Mouse (Mus musculus): ENCODE data around the gene Slc2a4. TPM values are rescaled to one million over a fixed set of nuclear protein-coding genes. Genes with fewer than 3 reads are reported as not detected.

Slc2a4 gene
- polyA plus RNA-seq, 1 experiment from 2014 or later: 7.7 TPM

DNA sequence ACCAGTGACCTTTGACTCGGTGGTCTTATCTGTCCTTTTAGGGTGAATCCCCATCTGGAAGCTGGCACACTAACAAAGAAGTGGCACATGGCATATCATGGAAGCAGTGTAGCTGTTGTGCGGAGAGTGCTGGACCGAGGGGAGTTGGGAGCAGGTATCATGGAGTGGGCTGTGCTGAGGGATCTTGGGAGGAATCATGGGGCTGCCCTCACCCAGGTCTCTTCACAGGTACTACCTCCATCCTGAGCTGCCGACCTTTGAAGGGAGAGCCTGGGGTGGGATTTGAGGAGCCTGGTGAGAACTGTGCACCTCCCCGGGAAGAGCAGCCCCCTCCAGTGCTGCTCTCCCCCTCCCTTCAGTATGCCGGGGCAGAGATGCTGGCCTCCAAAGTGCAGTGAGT, 36.3 kb downstream of the Slc2a4 start:
- H3K4me1 ChIP-seq (ENCODE audit: insufficient read depth): peaks cover 30% of the 10 kb centered on the region
- TF ChIP-seq EP300 (IDR thresholded peaks at IDR 0.05; ENCODE audit: low read depth) (no peak), CTCF (IDR thresholded peaks at IDR 0.05; ENCODE audit: low read depth) (no peak)
- no peak overlapping the region for H3K27ac ChIP-seq (ENCODE audit: low read depth)
- H3K4me2 ChIP-seq (ENCODE audit: low read depth, low read length): no peak overlapping the region
- WGBS (ENCODE audit: insufficient replicate concordance): 93% methylated on average over 6 of the region's 6 CpGs
- no peak overlapping the region for H3K4me3 ChIP-seq (ENCODE audit: low read depth, low read length)
- no peaks in the 10 kb centered on the region for H3K9me3 ChIP-seq (ENCODE audit: low read length)
- DNase-seq (no peak), ATAC-seq (no peak)
- H3K27me3 ChIP-seq (ENCODE audit: insufficient read depth, low read length): no peaks in the 10 kb centered on the region
- peaks cover 76% of the 10 kb centered on the region for H3K36me3 ChIP-seq (replicated peaks; ENCODE audit: insufficient read depth, low read length)
- H3K9ac ChIP-seq (replicated peaks): no peak overlapping the region

DNA sequence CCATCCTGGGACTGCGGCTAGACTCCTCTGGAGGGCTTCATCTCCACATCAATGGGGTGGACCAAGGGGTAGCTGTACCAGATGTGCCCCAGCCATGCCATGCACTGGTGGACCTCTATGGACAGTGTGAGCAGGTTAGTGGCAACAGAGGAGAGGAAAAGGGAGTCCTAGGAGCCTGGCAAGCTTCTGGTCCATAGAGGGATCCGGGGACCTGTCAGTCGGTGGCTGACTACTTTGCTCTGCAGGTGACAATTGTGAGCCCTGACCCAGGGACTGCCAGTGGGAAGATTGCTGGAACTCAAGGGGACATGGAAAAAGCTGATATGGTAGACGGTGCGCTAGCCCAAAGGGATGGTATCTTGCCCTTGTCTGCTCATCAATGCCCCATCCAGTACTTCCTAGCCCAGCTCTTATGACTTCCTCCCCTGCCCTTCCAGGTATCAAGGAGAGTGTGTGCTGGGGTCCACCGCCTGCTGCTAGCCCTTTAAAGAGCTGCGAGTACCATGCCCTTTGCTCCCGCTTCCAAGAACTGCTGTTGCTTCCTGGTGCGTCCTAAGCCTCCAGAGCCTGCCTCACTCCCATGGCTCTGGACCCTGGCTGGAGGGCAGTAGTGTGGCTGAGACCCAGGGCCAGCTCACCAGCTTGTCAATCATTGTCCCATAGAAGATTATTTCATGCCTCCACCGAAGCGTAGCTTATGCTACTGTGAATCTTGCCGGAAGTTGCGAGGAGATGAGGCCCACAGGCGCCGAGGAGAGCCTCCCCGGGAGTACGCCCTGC, 37.0 kb downstream of the Slc2a4 start:
- ATAC-seq (no peak), DNase-seq (no peak)
- WGBS (ENCODE audit: insufficient replicate concordance): 88% methylated on average over 17 of the region's 17 CpGs
- Histone ChIP-seq H3K27me3 (ENCODE audit: insufficient read depth, low read length) (no peaks in the 10 kb centered on the region), H3K9me3 (ENCODE audit: low read length) (no peaks in the 10 kb centered on the region), H3K4me3 (ENCODE audit: low read depth, low read length) (no peak overlapping the region), H3K9ac (replicated peaks) (no peak overlapping the region), H3K4me1 (ENCODE audit: insufficient read depth) (peaks cover 22% of the 10 kb centered on the region), H3K27ac (ENCODE audit: low read depth) (no peak overlapping the region), H3K4me2 (ENCODE audit: low read depth, low read length) (no peak overlapping the region), H3K36me3 (replicated peaks; ENCODE audit: insufficient read depth, low read length) (peaks cover 76% of the 10 kb centered on the region)
- TF ChIP-seq EP300 (IDR thresholded peaks at IDR 0.05; ENCODE audit: low read depth) (no peak), CTCF (IDR thresholded peaks at IDR 0.05; ENCODE audit: low read depth) (no peak)

DNA sequence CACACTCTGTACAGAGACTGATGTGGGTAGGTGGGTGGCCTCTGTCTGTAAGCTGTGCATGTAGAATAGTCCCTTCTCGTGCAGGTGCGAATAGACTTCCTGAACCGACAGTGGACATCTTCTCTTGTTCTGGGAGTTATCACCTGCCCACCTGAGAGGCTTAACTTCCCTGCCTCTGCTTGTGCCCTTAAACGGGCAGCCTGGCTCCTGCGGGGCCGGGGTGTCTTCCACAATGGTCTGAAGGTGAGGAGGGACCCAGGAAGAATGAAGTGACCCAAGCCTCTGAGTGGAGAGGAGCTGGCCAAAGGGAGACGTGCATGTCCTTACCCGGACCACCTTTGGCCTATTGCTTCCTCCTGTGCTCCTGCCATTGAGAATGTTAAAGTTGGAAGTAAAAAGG, 37.8 kb downstream of the Slc2a4 start:
- TF ChIP-seq EP300 (IDR thresholded peaks at IDR 0.05; ENCODE audit: low read depth) (no peak), CTCF (IDR thresholded peaks at IDR 0.05; ENCODE audit: low read depth) (no peak)
- H3K36me3 ChIP-seq (replicated peaks; ENCODE audit: insufficient read depth, low read length): peaks cover 76% of the 10 kb centered on the region
- ATAC-seq (no peak), DNase-seq (peak; percentile 10)
- H3K4me2 ChIP-seq (ENCODE audit: low read depth, low read length): no peak overlapping the region
- H3K27me3 ChIP-seq (ENCODE audit: insufficient read depth, low read length): no peaks in the 10 kb centered on the region
- 90% methylated on average over 8 of the region's 8 CpGs for WGBS (ENCODE audit: insufficient replicate concordance)
- H3K27ac ChIP-seq (ENCODE audit: low read depth): no peak overlapping the region
- H3K9me3 ChIP-seq (ENCODE audit: low read length): no peaks in the 10 kb centered on the region
- H3K4me1 ChIP-seq (ENCODE audit: insufficient read depth): peaks cover 15% of the 10 kb centered on the region
- no peak overlapping the region for H3K4me3 ChIP-seq (ENCODE audit: low read depth, low read length)
- H3K9ac ChIP-seq (replicated peaks): no peak overlapping the region

DNA sequence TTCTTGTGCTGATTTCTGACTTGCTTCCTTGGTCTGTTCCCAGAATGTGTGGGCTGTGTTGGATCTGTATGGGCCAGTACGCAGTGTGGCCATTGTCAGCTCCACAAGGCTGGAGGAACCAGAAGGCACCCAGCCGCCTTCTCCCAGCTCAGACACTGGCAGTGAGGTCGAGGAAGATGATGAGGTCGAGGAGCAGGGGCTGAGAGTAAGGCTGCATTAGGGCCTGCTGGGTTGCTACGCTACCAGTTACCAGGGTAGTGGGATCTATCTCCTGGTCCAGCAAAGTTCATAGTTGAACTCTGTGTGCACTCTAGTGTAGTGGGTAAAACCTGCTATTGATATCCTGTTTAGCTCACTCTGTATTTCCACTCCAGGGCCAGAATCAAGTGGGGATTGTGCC, 38.8 kb downstream of the Slc2a4 start:
- H3K27ac ChIP-seq (ENCODE audit: low read depth): no peak overlapping the region
- DNase-seq (no peak), ATAC-seq (no peak)
- H3K4me1 ChIP-seq (ENCODE audit: insufficient read depth): peaks cover 5% of the 10 kb centered on the region
- H3K9me3 ChIP-seq (ENCODE audit: low read length): no peaks in the 10 kb centered on the region
- no peak overlapping the region for H3K9ac ChIP-seq (replicated peaks)
- H3K36me3 ChIP-seq (replicated peaks; ENCODE audit: insufficient read depth, low read length): peaks cover 78% of the 10 kb centered on the region
- TF ChIP-seq CTCF (IDR thresholded peaks at IDR 0.05; ENCODE audit: low read depth): no peak
- no peak for TF ChIP-seq EP300 (IDR thresholded peaks at IDR 0.05; ENCODE audit: low read depth)
- no peak overlapping the region for H3K4me3 ChIP-seq (ENCODE audit: low read depth, low read length)
- H3K4me2 ChIP-seq (ENCODE audit: low read depth, low read length): no peak overlapping the region
- WGBS (ENCODE audit: insufficient replicate concordance): 76% methylated on average over 5 of the region's 5 CpGs
- no peaks in the 10 kb centered on the region for H3K27me3 ChIP-seq (ENCODE audit: insufficient read depth, low read length)

DNA sequence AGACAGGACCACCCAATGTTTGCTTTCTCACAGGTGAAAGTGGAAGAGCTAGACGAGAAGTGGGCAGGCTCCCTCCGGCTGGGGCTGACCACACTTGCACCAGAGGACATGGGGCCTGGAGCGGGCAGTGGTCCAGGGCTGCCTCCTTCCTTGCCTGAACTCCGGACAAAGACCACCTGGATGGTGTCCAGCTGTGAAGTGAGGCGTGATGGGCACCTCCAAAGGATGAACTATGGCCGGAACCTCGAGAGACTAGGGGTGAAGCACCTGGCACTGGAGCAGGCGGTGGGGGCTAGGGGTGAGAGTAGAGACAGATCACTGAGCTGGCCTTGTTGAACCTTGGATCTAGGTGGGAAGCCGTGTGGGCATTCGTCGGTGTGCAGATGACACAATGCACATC, 39.3 kb downstream of the Slc2a4 start:
- Histone ChIP-seq H3K36me3 (replicated peaks; ENCODE audit: insufficient read depth, low read length) (peaks cover 78% of the 10 kb centered on the region), H3K27ac (ENCODE audit: low read depth) (no peak overlapping the region), H3K4me2 (ENCODE audit: low read depth, low read length) (no peak overlapping the region), H3K4me1 (ENCODE audit: insufficient read depth) (peaks cover 5% of the 10 kb centered on the region), H3K4me3 (ENCODE audit: low read depth, low read length) (no peak overlapping the region), H3K9ac (replicated peaks) (no peak overlapping the region), H3K9me3 (ENCODE audit: low read length) (no peaks in the 10 kb centered on the region), H3K27me3 (ENCODE audit: insufficient read depth, low read length) (no peaks in the 10 kb centered on the region)
- TF ChIP-seq EP300 (IDR thresholded peaks at IDR 0.05; ENCODE audit: low read depth) (no peak), CTCF (IDR thresholded peaks at IDR 0.05; ENCODE audit: low read depth) (no peak)
- WGBS (ENCODE audit: insufficient replicate concordance): 92% methylated on average over 11 of the region's 11 CpGs
- no peak for ATAC-seq
- no peak for DNase-seq

DNA sequence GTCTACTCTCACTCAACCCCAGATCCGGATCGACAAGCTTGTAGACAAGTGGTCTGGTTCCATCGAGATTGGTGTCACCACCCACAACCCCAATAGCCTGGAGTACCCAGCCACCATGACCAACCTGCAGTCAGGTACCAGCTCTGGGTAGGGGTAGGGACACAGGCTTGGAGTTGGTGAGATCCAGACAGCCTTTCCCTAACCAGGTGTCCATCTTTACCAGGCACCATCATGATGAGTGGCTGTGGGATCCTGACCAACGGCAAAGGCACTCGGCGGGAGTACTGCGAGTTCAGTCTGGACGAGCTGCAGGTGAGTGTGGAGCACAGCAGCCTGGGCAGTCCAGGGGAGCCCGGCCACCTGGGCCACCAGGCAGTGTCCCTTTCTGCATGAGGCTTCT, 43.7 kb downstream of the Slc2a4 start:
- 89% methylated on average over 9 of the region's 9 CpGs for WGBS (ENCODE audit: insufficient replicate concordance)
- no peak overlapping the region for H3K27ac ChIP-seq (ENCODE audit: low read depth)
- H3K4me3 ChIP-seq (ENCODE audit: low read depth, low read length): no peak overlapping the region

More for the DNA sequence above, 43.7 kb downstream of the Slc2a4 start:
- H3K4me2 ChIP-seq (ENCODE audit: low read depth, low read length): no peak overlapping the region
- H3K27me3 ChIP-seq (ENCODE audit: insufficient read depth, low read length): 0 out of 2 replicates have a peak, but pooled peaks cover 5% of the 10 kb centered on the region
- ATAC-seq: no peak
- H3K9ac ChIP-seq (replicated peaks): no peak overlapping the region
- peak; percentile 11 for DNase-seq
- TF ChIP-seq EP300 (IDR thresholded peaks at IDR 0.05; ENCODE audit: low read depth) (no peak), CTCF (IDR thresholded peaks at IDR 0.05; ENCODE audit: low read depth) (no peak)
- peaks cover 50% of the 10 kb centered on the region for H3K36me3 ChIP-seq (replicated peaks; ENCODE audit: insufficient read depth, low read length)
- H3K4me1 ChIP-seq (ENCODE audit: insufficient read depth): peaks cover 21% of the 10 kb centered on the region
- no peaks in the 10 kb centered on the region for H3K9me3 ChIP-seq (ENCODE audit: low read length)
